Mouse (Mus musculus) embryonic facial prominence, embryonic 14.5 days (tissue): Measurements from ENCODE around the gene Med7. TPM values are rescaled to one million over a fixed set of nuclear protein-coding genes. Genes with fewer than 3 reads are reported as not detected.

Source experiments
- ATAC-seq: fragments of 200-750 bp; cut with Nextera tagmentation; 2 replicates; pipeline ENCODE4 v1.8.0; 2017; ENCODE audit warnings: low read depth, moderate number of reproducible peaks, moderate TSS enrichment
- DNase-seq: peaks from one replicate; pipeline ENCODE4 v3.0.0-alpha.2; 2015; ENCODE audit warnings: low spot score
- H3K27ac ChIP-seq: fragments of 300-500 bp; sonication (generic); replicated peaks from 2 replicates; pipeline ENCODE4 v1.5.1; 2014; ENCODE audit warnings: low read depth, mild to moderate bottlenecking, low read length, moderate library complexity
- H3K27me3 ChIP-seq: fragments of 300-500 bp; sonication (generic); replicated peaks from 2 replicates; pipeline ENCODE4 v1.6.1; 2014; ENCODE audit warnings: low read length; ENCODE audit not compliant: control insufficient read depth, insufficient read depth
- H3K36me3 ChIP-seq: fragments of 300-500 bp; sonication (generic); 2 replicates; pipeline ENCODE4 v1.6.1; 2014; ENCODE audit warnings: low read length, mixed read lengths; ENCODE audit not compliant: control insufficient read depth, insufficient read depth
- H3K4me1 ChIP-seq: fragments of 300-500 bp; sonication (generic); 2 replicates; pipeline ENCODE4 v1.6.1; 2014; ENCODE audit warnings: antibody characterized with exemption, low read length; ENCODE audit not compliant: control insufficient read depth, insufficient read depth
- H3K4me2 ChIP-seq: fragments of 300-500 bp; sonication (generic); 2 replicates; pipeline ENCODE4 v1.6.1; 2014; ENCODE audit warnings: low read depth, mild to moderate bottlenecking, low read length, moderate library complexity, mixed read lengths
- H3K4me3 ChIP-seq: fragments of 300-500 bp; sonication (generic); 2 replicates; pipeline ENCODE4 v1.5.1; 2014; ENCODE audit warnings: low read depth, mild to moderate bottlenecking, low read length
- H3K9ac ChIP-seq: fragments of 300-500 bp; sonication (generic); 2 replicates; pipeline ENCODE4 v1.6.1; 2014; ENCODE audit warnings: low read depth, mild to moderate bottlenecking, low read length, moderate library complexity, mixed read lengths
- H3K9me3 ChIP-seq: fragments of 300-500 bp; sonication (generic); 2 replicates; pipeline ENCODE4 v1.6.1; 2016; ENCODE audit warnings: low read length; ENCODE audit not compliant: control insufficient read depth
- WGBS: fragments of 180-500 bp; shearing (Covaris S2); extraction: QIAGEN DNeasy Blood & Tissue Kit; methylation state at CpG from one replicate; pipeline ENCODE4 v1.1.7; 2014; 5-methylcytosine and 5-hydroxymethylcytosine counted together
- polyA plus RNA-seq: library from polyadenylated mRNA; unstranded; fragments of >200 nt; fragmentation: Nextera tagmentation; extraction: Ambion mirVana; gene quantifications from 2 replicates; pipeline ENCODE4 v1.2.1, GENCODE M21; 2014

Med7 gene
- polyA plus RNA-seq, 1 experiment from 2014 or later: 61.9 TPM

GRCm38 (mm10) chr11:46454453-46455045 is 17.8 kb downstream of the Med7 start, which contains the start of gene Havcr2:
Gene Havcr2, plus strand, starts transcription at chr11:46454935.
- DNase-seq (no peak), ATAC-seq (no peak)
- 73% methylated on average over 6 of the region's 6 CpGs for WGBS

GRCm38 (mm10) chr11:46459960-46460359 is 23.2 kb downstream of the Med7 start:
- no peaks in the 10 kb centered on the region for H3K4me1 ChIP-seq
- DNase-seq: no peak
- no peak overlapping the region for H3K4me3 ChIP-seq
- H3K27ac ChIP-seq: no peak overlapping the region
- no peaks in the 10 kb centered on the region for H3K9me3 ChIP-seq
- H3K27me3 ChIP-seq: no peaks in the 10 kb centered on the region
- ATAC-seq: no peak
- no peak overlapping the region for H3K4me2 ChIP-seq
- 81% methylated on average over 3 of the region's 3 CpGs for WGBS
- no peak overlapping the region for H3K9ac ChIP-seq
- no peaks in the 10 kb centered on the region for H3K36me3 ChIP-seq

More at GRCm38 (mm10) chr11:46454453-46455045, 17.8 kb downstream of the Med7 start, which contains the start of gene Havcr2:
- Histone ChIP-seq H3K9ac (no peak within 1 kb of the TSS), H3K27ac (no peak within 1 kb of the TSS), H3K27me3 (no peaks in the 10 kb centered on the region), H3K36me3 (no peaks in the 10 kb centered on the region), H3K4me2 (no peak within 1 kb of the TSS), H3K4me1 (no peaks in the 10 kb centered on the region), H3K4me3 (no peak within 1 kb of the TSS), H3K9me3 (no peaks in the 10 kb centered on the region)

GRCm38 (mm10) chr11:46461362-46461761 is 24.6 kb downstream of the Med7 start:
- H3K27me3 ChIP-seq: no peaks in the 10 kb centered on the region
- H3K9me3 ChIP-seq: no peaks in the 10 kb centered on the region
- no peak overlapping the region for H3K4me3 ChIP-seq
- WGBS: 76% methylated on average over 5 of the region's 5 CpGs
- no peaks in the 10 kb centered on the region for H3K4me1 ChIP-seq
- no peak for ATAC-seq
- no peaks in the 10 kb centered on the region for H3K36me3 ChIP-seq
- DNase-seq: no peak
- H3K27ac ChIP-seq: no peak overlapping the region
- no peak overlapping the region for H3K9ac ChIP-seq
- no peak overlapping the region for H3K4me2 ChIP-seq

GRCm38 (mm10) chr11:46461931-46462330 is 25.2 kb downstream of the Med7 start:
- Histone ChIP-seq H3K9me3 (no peaks in the 10 kb centered on the region), H3K4me2 (no peak overlapping the region), H3K4me3 (no peak overlapping the region), H3K36me3 (no peaks in the 10 kb centered on the region), H3K27ac (no peak overlapping the region), H3K9ac (no peak overlapping the region), H3K27me3 (no peaks in the 10 kb centered on the region), H3K4me1 (no peaks in the 10 kb centered on the region)
- WGBS: 67% methylated on average over 5 of the region's 5 CpGs
- ATAC-seq (no peak), DNase-seq (no peak)

- Histone ChIP-seq H3K36me3 (no peaks in the 10 kb centered on the region), H3K4me3 (no peak overlapping the region), H3K27ac (no peak overlapping the region), H3K9ac (no peak overlapping the region), H3K4me2 (no peak overlapping the region), H3K4me1 (no peaks in the 10 kb centered on the region), H3K9me3 (no peaks in the 10 kb centered on the region), H3K27me3 (no peaks in the 10 kb centered on the region)
- no peak for DNase-seq
- ATAC-seq: no peak
- 90% methylated on average over 2 of the region's 2 CpGs for WGBS
These were observed 30.2 kb downstream of the Med7 start for GRCm38 (mm10) chr11:46466878-46467277.

GRCm38 (mm10) chr11:46474220-46474619 is 37.5 kb downstream of the Med7 start:
- no peak overlapping the region for H3K4me3 ChIP-seq
- H3K9me3 ChIP-seq: no peaks in the 10 kb centered on the region
- H3K4me2 ChIP-seq: no peak overlapping the region
- no peak overlapping the region for H3K27ac ChIP-seq
- H3K27me3 ChIP-seq: no peaks in the 10 kb centered on the region
- no peak overlapping the region for H3K9ac ChIP-seq
- DNase-seq: no peak
- WGBS: 81% methylated on average over 4 of the region's 4 CpGs
- no peak for ATAC-seq
- H3K4me1 ChIP-seq: no peaks in the 10 kb centered on the region
- H3K36me3 ChIP-seq: no peaks in the 10 kb centered on the region

GRCm38 (mm10) chr11:46479311-46479710 is 42.6 kb downstream of the Med7 start:
- Histone ChIP-seq H3K27me3 (no peaks in the 10 kb centered on the region), H3K9me3 (no peaks in the 10 kb centered on the region)
- 74% methylated on average over 9 of the region's 9 CpGs for WGBS

GRCm38 (mm10) chr11:46480517-46480916 is 43.8 kb downstream of the Med7 start:
- Histone ChIP-seq H3K27me3 (no peaks in the 10 kb centered on the region), H3K36me3 (no peaks in the 10 kb centered on the region), H3K9ac (no peak overlapping the region), H3K4me3 (no peak overlapping the region), H3K9me3 (no peaks in the 10 kb centered on the region), H3K4me2 (no peak overlapping the region), H3K4me1 (no peaks in the 10 kb centered on the region), H3K27ac (no peak overlapping the region)
- ATAC-seq (no peak), DNase-seq (no peak)
- 60% methylated on average over 7 of the region's 7 CpGs for WGBS

More at GRCm38 (mm10) chr11:46479311-46479710, 42.6 kb downstream of the Med7 start:
- no peak overlapping the region for H3K27ac ChIP-seq
- no peak overlapping the region for H3K4me2 ChIP-seq
- no peak overlapping the region for H3K9ac ChIP-seq
- no peaks in the 10 kb centered on the region for H3K4me1 ChIP-seq
- ATAC-seq: no peak
- no peaks in the 10 kb centered on the region for H3K36me3 ChIP-seq
- H3K4me3 ChIP-seq: no peak overlapping the region
- DNase-seq: no peak

GRCm38 (mm10) chr11:46488231-46488630 is 51.5 kb downstream of the Med7 start:
- no peaks in the 10 kb centered on the region for H3K27me3 ChIP-seq
- no peak overlapping the region for H3K4me3 ChIP-seq
- no peak overlapping the region for H3K4me2 ChIP-seq
- no peak overlapping the region for H3K27ac ChIP-seq
- WGBS: 12% methylated on average over 1 of the region's 1 CpGs
- no peaks in the 10 kb centered on the region for H3K4me1 ChIP-seq
- DNase-seq (no peak), ATAC-seq (no peak)
- no peaks in the 10 kb centered on the region for H3K9me3 ChIP-seq
- no peaks in the 10 kb centered on the region for H3K36me3 ChIP-seq
- no peak overlapping the region for H3K9ac ChIP-seq
